Mouse (Mus musculus) G1E (cell line): Measurements from ENCODE around the gene Cd72.

ENCODE experiments used
- CTCF ChIP-seq: IDR thresholded peaks from 2 replicates; pipeline ENCODE4 v1.5.1; 2012; ENCODE audit warnings: low read depth, low read length, inconsistent platforms, mixed read lengths
- GATA1 ChIP-seq: IDR thresholded peaks from 2 replicates; pipeline ENCODE4 v1.6.1; 2012; ENCODE audit warnings: borderline replicate concordance, low read length, inconsistent platforms, mixed read lengths
- GATA2 ChIP-seq: IDR thresholded peaks from 2 replicates; pipeline ENCODE4 v1.6.1; 2012; ENCODE audit warnings: low read depth, low read length, inconsistent platforms, borderline replicate concordance
- POLR2AphosphoS5 ChIP-seq: IDR thresholded peaks from 2 replicates; pipeline ENCODE4 v1.6.1; 2012; ENCODE audit warnings: low read depth, low read length, inconsistent platforms; ENCODE audit not compliant: insufficient replicate concordance
- TAL1 ChIP-seq: conservative IDR thresholded peaks from 2 replicates; pipeline ENCODE4 v1.6.1; 2012; ENCODE audit warnings: low read depth, low read length, inconsistent platforms, mixed read lengths

DNA sequence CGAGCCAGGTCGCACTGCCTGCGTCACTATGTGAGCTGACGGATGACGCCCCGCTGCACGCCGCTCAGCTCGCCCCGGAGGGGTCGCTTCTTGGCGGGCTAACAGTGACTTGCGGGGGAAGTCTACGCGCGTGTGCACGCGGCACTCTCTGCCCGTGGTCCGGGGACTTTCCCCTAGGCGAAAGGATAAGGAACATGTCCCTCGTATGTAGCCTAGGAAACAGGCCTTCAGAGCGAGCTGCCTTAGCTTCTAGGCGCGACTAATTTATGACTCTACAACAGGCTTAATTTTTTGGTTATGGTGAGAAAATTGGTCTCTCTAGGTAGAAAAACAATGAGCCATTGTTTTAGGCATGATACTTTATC is 38.4 kb upstream of the Cd72 start, which contains the start of gene Ccdc107:
- TF ChIP-seq CTCF, result no peak
- no peak for TF ChIP-seq GATA1
- no peak for TF ChIP-seq TAL1
- no peak for TF ChIP-seq GATA2
- no peak for TF ChIP-seq POLR2AphosphoS5
